10 mouse cellular contexts compared by ENCODE assay signal in the genomic region with DNA sequence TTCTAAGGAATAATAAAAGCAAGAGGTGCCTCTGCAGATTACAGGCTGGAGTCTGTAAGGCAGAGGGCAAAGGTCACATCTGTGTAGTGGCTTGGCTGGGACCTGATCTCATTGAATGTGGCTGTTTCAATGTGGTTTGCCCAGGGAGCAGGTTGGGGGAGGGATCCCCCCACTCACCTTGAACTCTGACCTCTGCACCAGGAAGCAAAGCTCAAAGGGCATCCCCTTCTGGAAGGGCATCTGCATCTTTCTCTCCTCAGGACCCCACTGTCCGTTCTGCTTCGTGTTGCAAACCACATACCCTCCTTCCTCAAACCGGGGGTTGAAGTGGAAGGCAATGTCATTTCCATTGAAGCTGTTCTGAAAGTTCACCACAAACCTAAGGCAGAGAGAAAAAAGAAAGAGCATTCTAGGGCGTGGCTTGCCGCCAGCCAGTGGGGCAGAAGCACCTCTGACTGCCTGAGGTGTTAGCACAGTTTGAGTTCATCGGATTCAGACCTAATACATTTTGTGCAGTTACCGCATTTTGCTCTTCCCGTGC. TPM values are rescaled to one million over a fixed set of nuclear protein-coding genes. Genes with fewer than 3 reads are reported as not detected.
A peak's percentile ranks its signal among the peaks of the same experiment; 100 is the strongest.
DNase-seq lines count a peak whose midpoint lies in the region; ATAC-seq lines count a peak whose summit lies in the region.
"Had no signal": no experiment of that assay in that cellular context is flagged by ENCODE, and none has a peak within 500 bp of the region (broad histone marks: within the 10 kb centered on the region; RNA-seq: fewer than 3 reads in every experiment).

No protein-coding gene starts in this region.

- H3K4me1 ChIP-seq in lung, embryonic 16.5 days (replicated peaks; ENCODE audit: control insufficient read depth, insufficient read depth, low read length) = peaks cover 4% of the 10 kb centered on the region; the same call in 1 of the 2 replicates
- H3K4me1 ChIP-seq in limb, embryonic 10.5 days = peaks cover 30% of the 10 kb centered on the region
- no peaks in the 10 kb centered on the region for H3K4me1 ChIP-seq in forebrain, embryonic 15.5 days
- peaks cover 4% of the 10 kb centered on the region; the same call in 1 of the 2 replicates for H3K4me1 ChIP-seq in forebrain, embryonic 16.5 days (replicated peaks; ENCODE audit: control insufficient read depth, insufficient read depth, low read length)

- H3K4me2 ChIP-seq in lung, embryonic 16.5 days (ENCODE audit: low read depth, low read length) = peak overlapping the region; percentile 31
- H3K4me2 ChIP-seq in forebrain, embryonic 15.5 days (replicated peaks) = no peak overlapping the region
- no peak overlapping the region for H3K4me2 ChIP-seq in forebrain, embryonic 16.5 days (ENCODE audit: low read length)

- H3K9ac ChIP-seq in lung, embryonic 16.5 days (ENCODE audit: low read length) = no peak overlapping the region
- H3K9ac ChIP-seq in forebrain, embryonic 15.5 days (replicated peaks) = no peak overlapping the region
- H3K9ac ChIP-seq in forebrain, embryonic 16.5 days (replicated peaks; ENCODE audit: low read depth, low read length) = no peak overlapping the region
- H3K9ac ChIP-seq: liver, postnatal 0 days had no signal

- no peak overlapping the region for H3K4me3 ChIP-seq in lung, embryonic 16.5 days (ENCODE audit: low read length)
- peak overlapping the region; percentile 7; the same call in 1 of the 2 replicates for H3K4me3 ChIP-seq in limb, embryonic 10.5 days
- H3K4me3 ChIP-seq in forebrain, embryonic 15.5 days = no peak overlapping the region
- H3K4me3 ChIP-seq in forebrain, embryonic 16.5 days (replicated peaks; ENCODE audit: low read length) = no peak overlapping the region

- no peak for DNase-seq in lung, postnatal 10 days
- DNase-seq in embryo, embryonic 11 days = peak; percentile 68
- peak; percentile 54 for DNase-seq in limb, embryonic 10.5 days (ENCODE audit: low spot score)
- DNase-seq in thymus, postnatal 25 days = peak; percentile 58
- no peak for DNase-seq in frontal cortex, postnatal 25 days (ENCODE audit: low spot score in 2 of 2)

- no peaks in the 10 kb centered on the region for H3K27me3 ChIP-seq in lung, embryonic 16.5 days (ENCODE audit: control insufficient read depth, insufficient read depth, low read depth, low read length)
- H3K27me3 ChIP-seq in limb, embryonic 10.5 days (ENCODE audit: low read depth, poor library complexity, severe bottlenecking) = no peaks in the 10 kb centered on the region
- no peaks in the 10 kb centered on the region for H3K27me3 ChIP-seq in forebrain, embryonic 15.5 days
- H3K27me3 ChIP-seq in forebrain, embryonic 16.5 days (replicated peaks; ENCODE audit: control insufficient read depth, insufficient read depth, low read length) = no peaks in the 10 kb centered on the region

- H3K27ac ChIP-seq in lung, embryonic 16.5 days (ENCODE audit: low read length) = 0 out of 2 replicates have a peak overlapping the region, but pooled peaks have one; percentile 40
- H3K27ac ChIP-seq in limb, embryonic 10.5 days = peak overlapping the region; percentile 68
- H3K27ac ChIP-seq in forebrain, embryonic 15.5 days (replicated peaks) = no peak overlapping the region
- H3K27ac ChIP-seq in forebrain, embryonic 16.5 days (ENCODE audit: low read length) = no peak overlapping the region

- H3K9me3 ChIP-seq in lung, embryonic 16.5 days (ENCODE audit: control insufficient read depth, low read length) = no peaks in the 10 kb centered on the region
- H3K9me3 ChIP-seq in limb, embryonic 10.5 days (replicated peaks) = no peaks in the 10 kb centered on the region
- no peaks in the 10 kb centered on the region for H3K9me3 ChIP-seq in forebrain, embryonic 15.5 days
- H3K9me3 ChIP-seq in forebrain, embryonic 16.5 days (ENCODE audit: control insufficient read depth, low read length) = no peaks in the 10 kb centered on the region

- no peaks in the 10 kb centered on the region for H3K36me3 ChIP-seq in lung, embryonic 16.5 days (ENCODE audit: control insufficient read depth, insufficient read depth, low read length)
- no peaks in the 10 kb centered on the region for H3K36me3 ChIP-seq in limb, embryonic 10.5 days
- H3K36me3 ChIP-seq in forebrain, embryonic 15.5 days = no peaks in the 10 kb centered on the region
- no peaks in the 10 kb centered on the region for H3K36me3 ChIP-seq in forebrain, embryonic 16.5 days (ENCODE audit: control insufficient read depth, insufficient read depth)

- 49% methylated on average over 8 of the region's 8 CpGs for WGBS in lung, embryonic 16.5 days
- WGBS in limb, embryonic 10.5 days = 64% methylated on average over 8 of the region's 8 CpGs
- 67% methylated on average over 8 of the region's 8 CpGs for WGBS in forebrain, embryonic 15.5 days
- WGBS in forebrain, embryonic 16.5 days = 67% methylated on average over 8 of the region's 8 CpGs

- no peak for ATAC-seq in lung, embryonic 16.5 days (ENCODE audit: low read depth)
- no peak for ATAC-seq in forebrain, embryonic 15.5 days (replicated peaks)
- ATAC-seq in forebrain, embryonic 16.5 days = no peak
- ATAC-seq: inflammation-experienced regulatory T-cells, adult 6 months had no signal

RNA-seq across cellular contexts. Expression of a gene that starts 11.9 kb away (rescaled TPM):
- 50.8 and 60.8 TPM in 2 replicates for polyA plus RNA-seq in lung, embryonic 16.5 days (2015; fragmentation: Nextera tagmentation; extraction: Ambion mirVana)
- 1.0 and 1.8 TPM in 2 replicates for polyA plus RNA-seq in limb, embryonic 10.5 days (2016; fragmentation: Nextera tagmentation; extraction: Ambion mirVana)
- 7.2 and 7.8 TPM in 2 replicates for polyA plus RNA-seq in forebrain, embryonic 15.5 days (2015; fragmentation: Nextera tagmentation; extraction: Ambion mirVana)
- 6.8 and 8.3 TPM in 2 replicates for polyA plus RNA-seq in forebrain, embryonic 16.5 days (2015; fragmentation: Nextera tagmentation; extraction: Ambion mirVana)

RNA-seq across cellular contexts. Expression of a gene that starts 52.3 kb away (rescaled TPM):
- 5.1 and 5.2 TPM in 2 replicates for polyA plus RNA-seq in lung, embryonic 16.5 days (2015; fragmentation: Nextera tagmentation; extraction: Ambion mirVana)
- polyA plus RNA-seq in limb, embryonic 10.5 days (2016; fragmentation: Nextera tagmentation; extraction: Ambion mirVana) = 0.85 and 1.4 TPM in 2 replicates
- 0.78 and 1.2 TPM in 2 replicates for polyA plus RNA-seq in forebrain, embryonic 15.5 days (2015; fragmentation: Nextera tagmentation; extraction: Ambion mirVana)
- 1.2 and 1.4 TPM in 2 replicates for polyA plus RNA-seq in forebrain, embryonic 16.5 days (2015; fragmentation: Nextera tagmentation; extraction: Ambion mirVana)
- polyA plus RNA-seq: inflammation-experienced regulatory T-cells, adult 6 months; liver, postnatal 0 days had no signal

Comparison
In these comparisons a context has a peak if more than half of its experiments do, and no peak if none do; other contexts are left out.
1. H3K27ac ChIP-seq: peak in lung, embryonic 16.5 days (single experiment) and limb, embryonic 10.5 days (single experiment); none in forebrain, embryonic 15.5 days (single experiment) and forebrain, embryonic 16.5 days (single experiment).
2. DNase-seq: peak in embryo, embryonic 11 days (single experiment), limb, embryonic 10.5 days (single experiment) and thymus, postnatal 25 days (single experiment); none in lung, postnatal 10 days (single experiment) and frontal cortex, postnatal 25 days (0 of 2).